Mouse (Mus musculus): Measurements from ENCODE around the gene A1cf. TPM values are rescaled to one million over a fixed set of nuclear protein-coding genes. Genes with fewer than 3 reads are reported as not detected.

Gene A1cf
- under 1 TPM; 0.36 to 0.49 TPM for polyA plus RNA-seq (2017; shearing (Covaris generic))

DNA sequence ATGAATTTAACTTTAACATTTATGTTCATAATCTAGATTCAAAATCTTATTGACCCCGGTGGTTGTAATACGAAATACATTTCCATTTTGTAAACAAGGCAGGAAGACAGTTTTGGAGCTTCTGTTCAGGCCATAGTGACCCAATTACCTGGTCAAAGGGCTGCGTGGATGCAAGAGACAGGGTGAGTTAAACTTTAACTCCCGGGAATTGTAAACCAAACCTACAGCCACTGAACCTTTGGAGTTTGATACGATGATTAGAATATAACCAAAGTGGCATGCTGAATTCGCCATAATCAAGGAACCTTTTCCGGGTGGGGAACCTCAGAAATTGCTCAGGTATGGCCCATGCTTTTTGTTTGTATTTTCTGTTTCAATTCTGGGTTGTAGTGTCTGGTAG lies at the start of gene A1cf:
TSS of gene A1cf (plus strand) at position 244 of the 400 bp plus-strand sequence.
- no peak for ATAC-seq

DNA sequence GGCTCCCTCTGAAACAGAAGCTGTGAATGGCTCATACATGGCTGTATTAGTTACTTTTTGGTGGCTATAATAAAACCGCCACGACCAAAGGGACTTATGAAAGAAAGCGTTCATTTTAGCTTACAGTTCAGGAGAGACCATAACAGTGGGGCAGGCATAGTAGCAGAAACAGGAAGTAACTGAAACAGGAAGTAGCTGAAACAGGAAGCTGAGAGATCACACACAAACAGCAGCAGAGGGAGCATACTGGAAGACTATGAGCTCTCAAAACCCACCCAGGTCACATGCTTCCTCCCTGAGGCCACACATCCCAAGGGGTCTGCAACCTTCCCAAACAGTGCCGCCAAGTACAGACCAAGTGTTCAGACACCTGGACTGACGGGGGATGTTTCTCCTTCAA lies 34.3 kb upstream of the A1cf start:
- no peak for ATAC-seq

GRCm38 (mm10) chr19:31861909-31862308 lies 6.7 kb upstream of the A1cf start:
- ATAC-seq: no peak

DNA sequence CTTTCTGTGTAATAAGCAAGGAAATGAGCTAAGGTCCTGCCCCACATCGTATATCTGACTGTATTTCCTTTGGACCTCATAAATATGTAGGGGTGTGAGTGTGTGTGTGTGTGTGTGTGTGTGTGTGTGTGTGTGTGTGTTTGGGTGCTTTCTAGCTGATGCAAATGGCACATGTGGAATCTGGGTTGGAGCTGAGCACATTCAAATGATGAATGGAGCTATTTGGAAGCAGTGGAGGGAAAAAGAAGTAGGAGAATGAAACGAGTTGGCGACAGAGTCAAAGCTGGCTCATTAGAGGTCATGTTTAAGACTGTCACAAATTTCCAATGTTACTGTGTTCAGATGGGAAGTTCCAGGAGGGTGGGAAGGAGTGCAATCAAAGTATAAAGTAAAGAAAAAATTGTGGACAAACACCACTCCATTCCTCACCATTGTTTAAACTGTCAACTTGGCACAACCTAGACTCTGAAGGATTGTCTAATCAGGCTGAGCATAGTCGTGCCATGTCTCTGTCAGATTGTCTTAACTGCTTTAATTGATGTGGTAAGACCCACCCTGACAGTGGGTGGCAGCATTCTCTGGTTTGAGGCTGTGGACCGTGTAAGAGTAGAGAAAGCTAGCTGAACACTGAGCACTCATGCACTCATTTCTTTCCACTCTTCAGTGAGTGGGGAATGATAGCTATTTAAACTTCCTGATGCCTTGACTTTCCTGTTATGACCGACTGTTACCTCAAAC lies 5.9 kb upstream of the A1cf start:
- ATAC-seq: peak; percentile 37

DNA sequence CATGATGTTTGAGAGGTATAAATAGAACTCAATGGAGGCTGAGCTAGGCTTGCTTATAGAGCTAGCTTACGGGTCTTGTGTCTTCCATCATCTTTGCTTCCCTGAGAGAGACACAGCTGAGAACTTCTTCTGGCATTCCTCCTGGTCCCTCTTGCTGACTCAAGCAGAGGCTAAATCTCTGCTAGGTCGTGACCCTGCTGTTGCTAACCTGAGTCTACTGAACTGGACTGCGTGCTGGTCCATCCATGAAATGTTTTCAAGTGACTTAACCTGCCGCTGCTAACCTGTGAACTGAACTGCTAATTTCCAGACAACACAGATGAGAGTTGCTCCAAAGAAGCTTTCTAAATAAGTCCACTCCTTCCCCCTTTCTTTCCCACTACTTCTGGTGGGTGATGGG lies 3.1 kb upstream of the A1cf start:
- no peak for ATAC-seq

DNA sequence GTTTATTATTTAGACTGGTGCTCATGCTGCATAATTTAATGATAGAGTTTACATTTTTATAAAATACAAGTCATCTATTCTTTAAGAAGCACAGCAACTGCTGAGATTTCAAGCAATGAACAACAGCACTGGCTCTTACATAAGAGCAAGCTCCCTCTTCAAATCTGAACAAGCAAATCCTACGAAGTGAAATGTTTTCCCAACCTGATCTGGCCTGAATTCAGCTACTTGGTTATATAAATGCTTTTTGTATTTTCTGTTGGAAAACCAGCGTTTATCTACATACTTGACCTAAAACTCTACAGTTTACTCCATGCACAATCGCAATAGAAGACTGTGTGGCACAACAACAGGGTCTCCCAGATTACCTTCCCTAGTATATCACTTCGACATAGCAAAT lies 488 bp upstream of the A1cf start:
- no peak for ATAC-seq

- ATAC-seq: no peak
Observed at GRCm38 (mm10) chr19:31868971-31869370, 407 bp downstream of the A1cf start.

DNA sequence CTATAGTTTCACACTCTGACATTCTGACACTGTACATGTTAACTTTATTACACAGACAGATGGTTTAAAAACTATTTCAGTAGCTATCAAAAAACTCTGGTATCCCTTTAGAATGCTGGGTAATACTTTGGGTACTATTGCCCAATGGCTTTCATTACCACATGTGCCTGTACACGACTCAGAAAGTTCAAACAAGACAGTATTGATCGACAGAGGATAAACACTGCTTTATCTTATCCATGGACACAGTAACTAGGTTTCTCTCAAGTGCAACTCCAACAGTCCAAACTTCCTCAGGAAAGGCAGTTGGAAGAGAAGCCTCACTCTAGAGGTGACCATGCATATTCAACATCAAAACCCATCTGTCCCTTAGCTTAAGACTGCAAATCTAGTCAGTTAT lies 2.8 kb downstream of the A1cf start:
- ATAC-seq: no peak

DNA sequence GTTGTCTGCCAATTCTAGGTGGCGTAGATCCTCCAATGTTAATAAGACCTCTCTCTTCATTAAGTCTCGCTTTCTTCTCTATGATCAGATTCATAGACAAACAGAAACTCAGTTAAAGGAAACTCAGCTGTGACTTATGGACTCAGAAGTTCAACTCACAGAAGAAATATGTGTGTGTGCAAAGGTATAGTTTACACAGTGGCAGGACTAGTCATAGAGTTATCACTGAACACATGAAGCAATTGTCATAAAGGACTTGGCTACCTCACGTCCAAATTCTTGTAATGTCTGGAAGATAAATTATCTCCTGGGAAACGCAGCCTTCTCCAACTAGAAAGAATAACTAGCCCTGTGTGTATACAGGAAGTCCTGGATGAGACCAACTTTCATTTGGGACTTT lies 9.4 kb downstream of the A1cf start:
- ATAC-seq: no peak

- ATAC-seq: no peak
Observed at GRCm38 (mm10) chr19:31884594-31884993, 16.0 kb downstream of the A1cf start.

GRCm38 (mm10) chr19:31887275-31887674 lies 18.7 kb downstream of the A1cf start:
- ATAC-seq: no peak

GRCm38 (mm10) chr19:31889988-31890387 lies 21.4 kb downstream of the A1cf start:
- no peak for ATAC-seq

GRCm38 (mm10) chr19:31891001-31891893 lies 22.7 kb downstream of the A1cf start:
- no peak for ATAC-seq

DNA sequence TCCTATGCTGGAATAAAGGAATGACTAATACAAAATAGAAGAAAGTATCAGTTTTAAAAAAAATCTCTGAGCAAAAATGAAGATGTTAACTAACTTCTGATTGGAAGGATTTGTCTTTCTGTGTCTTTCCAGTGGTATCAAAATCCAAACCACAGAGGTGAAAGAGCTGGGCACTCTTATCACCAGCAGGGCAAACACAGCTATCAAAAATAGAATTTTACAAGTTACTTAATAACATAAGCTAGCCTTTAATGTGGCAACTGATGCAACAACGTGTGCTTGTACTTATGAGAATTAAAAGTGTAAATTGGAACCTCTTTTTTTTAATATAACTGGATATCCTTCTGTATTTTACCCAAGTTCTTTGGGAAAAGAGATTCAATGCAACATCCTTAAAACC lies 27.4 kb downstream of the A1cf start:
- ATAC-seq: no peak

- no peak for ATAC-seq
Observed at GRCm38 (mm10) chr19:31896711-31897110, 28.1 kb downstream of the A1cf start.

DNA sequence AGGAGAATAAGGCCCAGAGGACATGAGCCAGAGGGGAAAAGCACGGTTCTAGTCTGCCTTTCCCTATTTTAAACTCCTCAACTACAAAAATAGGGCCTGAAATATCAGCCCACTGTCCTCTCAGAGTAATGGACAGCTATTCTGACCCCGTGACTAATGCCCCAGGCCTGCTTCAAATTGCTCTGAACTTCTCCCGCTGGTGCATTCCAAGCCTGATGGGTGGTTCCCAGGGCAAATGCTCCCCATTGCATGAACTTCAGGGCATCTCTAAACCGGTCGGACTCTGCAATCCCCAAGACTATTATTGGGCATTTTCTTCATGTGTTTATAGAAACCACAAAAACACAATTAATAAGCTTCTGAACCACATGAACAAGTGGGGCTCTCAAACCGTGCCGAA lies 37.1 kb downstream of the A1cf start:
- no peak for ATAC-seq

- ATAC-seq: peak; percentile 94
Observed at GRCm38 (mm10) chr19:31910423-31910822, 41.9 kb downstream of the A1cf start.

- ATAC-seq: peak; percentile 36
Observed at GRCm38 (mm10) chr19:31913946-31914345, 45.4 kb downstream of the A1cf start.

GRCm38 (mm10) chr19:31920357-31920756 lies 51.8 kb downstream of the A1cf start:
- peak; percentile 80 for ATAC-seq

DNA sequence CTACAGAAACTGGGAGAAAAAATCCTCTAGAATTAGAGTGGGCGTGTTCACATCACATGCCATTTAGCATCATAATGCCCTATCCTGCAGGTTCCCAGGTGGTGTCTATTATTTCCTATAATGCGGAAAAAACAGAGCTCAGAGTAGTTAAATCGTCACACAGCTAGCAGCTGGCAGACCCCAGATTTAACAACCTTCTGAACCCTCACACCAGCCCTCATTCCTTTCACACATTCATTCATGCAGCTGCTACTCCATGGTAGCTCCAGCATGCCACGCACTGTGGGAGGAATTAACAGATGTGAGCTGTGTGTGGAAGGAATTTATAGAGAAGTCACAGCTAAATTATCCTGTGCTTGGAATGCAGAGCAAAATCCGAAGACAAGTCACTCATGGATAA lies 53.3 kb downstream of the A1cf start:
- no peak for ATAC-seq

DNA sequence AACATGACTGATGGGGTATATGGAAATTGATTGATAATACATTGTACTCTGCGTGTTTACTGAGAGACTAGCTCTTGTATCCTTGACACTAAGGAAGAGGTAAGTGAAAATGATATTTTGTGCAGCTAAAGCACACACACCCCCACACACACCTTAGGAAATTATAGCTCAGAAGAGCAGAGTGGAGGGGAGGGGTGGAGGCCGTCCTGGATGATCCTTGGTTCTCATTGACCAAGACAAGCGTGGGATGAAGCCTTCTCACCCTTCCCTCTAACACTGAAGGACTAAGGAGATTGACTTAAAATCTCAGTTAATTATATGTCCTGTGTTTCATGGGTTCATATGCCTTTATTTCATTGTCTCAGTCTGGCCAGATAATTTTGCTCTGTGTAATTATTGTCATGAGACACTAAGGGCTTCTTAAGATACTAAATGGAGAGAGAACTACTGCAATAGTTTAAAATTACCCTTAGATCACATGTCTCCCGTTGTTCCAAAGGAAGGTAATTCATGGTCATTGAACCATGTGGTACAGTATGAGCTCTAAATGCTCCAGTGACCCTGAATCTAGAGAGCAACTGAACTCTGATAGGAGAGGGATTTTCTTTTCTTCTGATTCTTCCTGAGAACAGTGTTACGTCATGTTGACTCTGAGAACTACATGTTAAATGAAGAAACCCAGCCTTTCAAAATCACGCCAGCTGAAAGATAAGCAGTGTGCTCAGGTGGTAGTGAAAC lies 55.2 kb downstream of the A1cf start:
- ATAC-seq: no peak

- no peak for ATAC-seq
Observed at GRCm38 (mm10) chr19:31950793-31951489, 82.4 kb downstream of the A1cf start.

DNA sequence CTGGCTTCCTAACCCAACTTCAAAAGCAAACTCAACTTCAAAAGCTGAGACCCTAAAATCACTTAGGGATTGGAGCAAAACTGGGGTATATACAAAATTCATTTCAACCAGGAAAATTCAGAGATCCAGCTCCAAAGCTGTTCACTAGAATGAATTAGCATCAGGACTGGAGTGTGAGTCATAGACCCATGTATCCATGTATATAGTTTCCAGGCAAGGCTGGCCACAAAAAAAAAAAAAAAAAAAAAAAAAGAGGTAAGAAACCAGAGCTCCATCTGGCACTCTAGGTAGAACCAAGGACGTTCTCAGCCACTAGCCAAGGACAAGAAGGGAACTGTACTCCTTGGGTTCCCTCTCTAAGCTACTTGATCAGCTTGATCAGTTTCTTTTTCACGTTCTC lies 85.2 kb downstream of the A1cf start:
- ATAC-seq: no peak
